Mouse (Mus musculus) lung, embryonic 14.5 days (tissue): ENCODE measurements around the gene Apol6. TPM values are rescaled to one million over a fixed set of nuclear protein-coding genes. Genes with fewer than 3 reads are reported as not detected.

Experiments
- ATAC-seq: fragments of 200-750 bp; cut with Nextera tagmentation; 2 replicates; pipeline ENCODE4 v1.8.0; 2017; ENCODE audit warnings: mild to moderate bottlenecking, moderate TSS enrichment, moderate library complexity; ENCODE audit not compliant: insufficient read depth
- DNase-seq: peaks from one replicate; pipeline ENCODE4 v3.0.0-alpha.2; 2015
- H3K27ac ChIP-seq: fragments of 300-500 bp; sonication (generic); 2 replicates; pipeline ENCODE4 v1.5.1; 2014; ENCODE audit warnings: low read depth, mild to moderate bottlenecking, moderate library complexity
- H3K27me3 ChIP-seq: fragments of 300-500 bp; sonication (generic); 2 replicates; pipeline ENCODE4 v1.6.1; 2014; ENCODE audit warnings: low read length, control low read depth; ENCODE audit not compliant: insufficient read depth
- H3K36me3 ChIP-seq: fragments of 300-500 bp; sonication (generic); 2 replicates; pipeline ENCODE4 v1.6.1; 2014; ENCODE audit warnings: control low read depth; ENCODE audit not compliant: insufficient read depth
- H3K4me1 ChIP-seq: fragments of 300-500 bp; sonication (generic); 2 replicates; pipeline ENCODE4 v1.6.1; 2014; ENCODE audit warnings: antibody characterized with exemption, control low read depth; ENCODE audit not compliant: insufficient read depth
- H3K4me2 ChIP-seq: fragments of 300-500 bp; sonication (generic); 2 replicates; pipeline ENCODE4 v1.6.1; 2014; ENCODE audit warnings: mild to moderate bottlenecking
- H3K4me3 ChIP-seq: fragments of 300-500 bp; sonication (generic); 2 replicates; pipeline ENCODE4 v1.5.1; 2014; ENCODE audit warnings: low read depth, low read length
- H3K9ac ChIP-seq: fragments of 300-500 bp; sonication (generic); 2 replicates; pipeline ENCODE4 v1.6.1; 2014
- H3K9me3 ChIP-seq: fragments of 300-500 bp; sonication (generic); 2 replicates; pipeline ENCODE4 v1.6.1; 2016; ENCODE audit warnings: low read depth, low read length, control low read depth
- CTCF ChIP-seq: IDR thresholded peaks from 2 replicates; pipeline ENCODE4 v1.5.1; 2016; ENCODE audit warnings: antibody characterized with exemption, low read depth
- WGBS: fragments of 180-500 bp; shearing (Covaris S2); extraction: QIAGEN DNeasy Blood & Tissue Kit; methylation state at CpG from one replicate; pipeline ENCODE4 v1.1.7; 2014; 5-methylcytosine and 5-hydroxymethylcytosine counted together
- polyA plus RNA-seq: library from polyadenylated mRNA; unstranded; fragments of >200 nt; fragmentation: Nextera tagmentation; extraction: Ambion mirVana; gene quantifications from 2 replicates; pipeline ENCODE4 v1.2.1, GENCODE M21; 2014

The Apol6 gene
- polyA plus RNA-seq, 1 experiment from 2014 or later = 0.09 TPM

DNA sequence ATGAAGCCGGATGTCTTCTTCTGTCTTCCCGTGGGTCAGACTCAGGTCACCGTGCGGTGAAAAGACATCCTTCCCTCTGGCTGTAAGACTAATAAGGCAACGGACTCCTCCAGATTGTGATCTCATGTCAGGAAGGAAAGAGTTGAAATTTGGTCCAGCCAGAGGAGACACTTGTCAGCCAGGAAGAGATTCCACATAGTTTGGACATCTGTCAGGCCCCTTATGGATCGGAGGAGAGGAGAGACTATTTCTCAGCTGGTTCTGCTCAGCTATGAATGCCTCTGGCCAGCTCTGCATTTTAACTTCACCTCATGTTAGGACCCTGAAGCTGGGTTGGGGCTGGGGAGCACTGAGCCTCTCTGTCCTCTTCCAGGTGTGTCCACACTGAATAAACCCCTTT lies 30.1 kb upstream of the Apol6 start:
- Histone ChIP-seq H3K9ac (no peak overlapping the region), H3K36me3 (no peaks in the 10 kb centered on the region), H3K27ac (peak overlapping the region; percentile 50), H3K9me3 (no peaks in the 10 kb centered on the region), H3K4me2 (peak overlapping the region; percentile 52), H3K4me1 (peaks cover 16% of the 10 kb centered on the region), H3K27me3 (no peaks in the 10 kb centered on the region), H3K4me3 (no peak overlapping the region)
- no peak; the same call in 1 of the 2 replicates for ATAC-seq
- no peak for TF ChIP-seq CTCF
- 24% methylated on average over 6 of the region's 6 CpGs for WGBS
- DNase-seq = peak; percentile 49

DNA sequence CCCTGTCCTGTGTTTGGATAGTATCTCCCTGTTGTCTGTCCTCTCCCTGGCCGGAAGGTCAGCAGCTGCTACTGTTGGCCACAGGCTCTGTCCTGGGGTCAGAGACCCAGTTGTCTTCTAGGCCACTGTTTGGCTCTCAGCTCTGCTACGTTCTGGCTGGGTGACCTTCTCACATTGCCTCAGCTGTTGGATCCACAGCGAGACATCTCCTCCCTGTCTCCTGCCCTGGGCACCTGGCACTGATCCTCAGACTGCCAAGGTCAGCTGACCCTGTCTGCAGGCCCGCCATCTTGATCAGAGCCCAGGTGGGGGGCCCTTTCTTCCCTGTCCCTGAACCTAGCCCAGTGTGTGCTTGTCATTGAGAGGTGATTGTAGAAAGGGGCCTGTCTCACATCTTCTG lies 29.5 kb upstream of the Apol6 start:
- TF ChIP-seq CTCF = no peak
- no peaks in the 10 kb centered on the region for H3K27me3 ChIP-seq
- ATAC-seq = no peak
- H3K27ac ChIP-seq = peak overlapping the region; percentile 50; the same call in 1 of the 2 replicates
- no peaks in the 10 kb centered on the region for H3K9me3 ChIP-seq
- no peak for DNase-seq
- H3K4me1 ChIP-seq = peaks cover 16% of the 10 kb centered on the region
- H3K4me2 ChIP-seq = no peak overlapping the region
- H3K4me3 ChIP-seq = no peak overlapping the region
- no peaks in the 10 kb centered on the region for H3K36me3 ChIP-seq
- no peak overlapping the region for H3K9ac ChIP-seq
- 59% methylated on average over 4 of the region's 4 CpGs for WGBS

DNA sequence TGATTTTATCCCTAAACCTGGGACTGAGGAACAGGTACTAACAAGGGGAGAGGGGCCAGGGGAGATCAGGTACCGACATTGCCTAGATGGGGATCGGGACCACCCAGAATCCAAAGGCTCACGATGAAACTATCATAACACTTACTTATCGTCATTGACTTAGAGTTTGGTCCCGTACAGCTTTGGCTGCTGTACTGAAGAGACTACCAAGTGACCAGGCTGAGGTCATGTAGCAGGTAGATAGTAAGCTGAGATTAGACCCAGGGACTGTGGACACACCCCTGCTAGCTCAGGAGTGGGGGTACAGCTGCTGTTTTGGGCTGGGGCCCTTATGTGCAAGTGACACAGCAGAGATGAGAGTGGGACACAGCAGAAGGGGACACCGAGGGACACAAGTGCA lies 28.0 kb upstream of the Apol6 start:
- Histone ChIP-seq H3K9me3 (no peaks in the 10 kb centered on the region), H3K4me3 (no peak overlapping the region), H3K27ac (no peak overlapping the region), H3K4me1 (peaks cover 16% of the 10 kb centered on the region), H3K9ac (no peak overlapping the region), H3K27me3 (no peaks in the 10 kb centered on the region), H3K4me2 (no peak overlapping the region), H3K36me3 (no peaks in the 10 kb centered on the region)
- WGBS = 86% methylated on average over 6 of the region's 6 CpGs
- DNase-seq (no peak), ATAC-seq (no peak)
- TF ChIP-seq CTCF = no peak

DNA sequence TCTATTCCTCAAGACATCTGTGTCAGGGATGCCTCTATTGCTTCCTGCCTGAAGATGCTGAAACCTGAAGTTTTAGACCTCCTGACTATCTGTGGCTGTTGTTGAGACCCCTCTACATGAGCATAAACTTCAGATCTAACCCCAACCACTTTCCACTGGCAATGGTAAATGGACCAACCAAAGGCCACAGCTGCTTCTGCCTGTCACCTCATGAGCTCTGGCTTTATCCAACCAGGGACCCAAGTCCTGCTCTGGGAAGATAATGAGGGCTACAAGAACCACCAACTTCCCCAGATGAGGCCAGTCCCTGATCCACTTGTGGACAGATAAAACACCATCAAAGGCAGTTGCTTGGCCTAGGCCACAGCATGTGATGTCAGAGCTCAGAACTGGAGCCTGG lies 26.6 kb upstream of the Apol6 start:
- no peak for TF ChIP-seq CTCF
- no peaks in the 10 kb centered on the region for H3K27me3 ChIP-seq
- no peaks in the 10 kb centered on the region for H3K9me3 ChIP-seq
- H3K4me3 ChIP-seq = no peak overlapping the region
- H3K4me2 ChIP-seq = no peak overlapping the region
- H3K27ac ChIP-seq = no peak overlapping the region
- H3K4me1 ChIP-seq = peaks cover 16% of the 10 kb centered on the region
- H3K9ac ChIP-seq = no peak overlapping the region
- ATAC-seq = no peak
- H3K36me3 ChIP-seq = no peaks in the 10 kb centered on the region
- DNase-seq = no peak

DNA sequence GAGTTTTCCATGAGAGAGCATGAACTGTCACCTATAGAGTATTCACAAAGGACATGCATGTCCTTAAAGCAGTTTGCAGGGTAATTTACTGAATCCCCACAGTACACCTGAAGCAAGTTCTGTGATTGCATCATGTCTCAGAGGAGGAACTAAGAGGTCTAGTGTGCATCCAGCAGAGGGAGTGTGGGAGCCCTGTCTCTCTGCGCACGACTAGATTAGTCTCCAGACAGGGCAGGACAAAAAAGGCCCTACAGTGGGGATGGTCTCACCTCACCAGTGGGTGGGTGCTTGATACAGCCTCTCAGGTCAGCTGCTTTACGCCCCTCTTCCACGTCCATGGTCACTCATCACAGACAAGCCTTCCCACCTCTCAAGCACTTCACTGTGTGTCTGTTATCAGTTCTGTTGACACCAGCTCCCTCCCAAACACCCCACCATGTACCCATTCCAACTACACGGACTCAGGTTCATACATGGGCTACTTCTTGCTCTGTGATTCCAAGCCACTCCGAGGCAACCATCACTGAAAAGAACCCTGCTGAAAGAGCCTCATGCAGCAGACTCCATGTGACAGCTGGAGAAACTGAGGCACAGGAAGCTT lies 25.7 kb upstream of the Apol6 start:
- Histone ChIP-seq H3K9ac (no peak overlapping the region), H3K27ac (no peak overlapping the region), H3K4me1 (peaks cover 12% of the 10 kb centered on the region), H3K36me3 (no peaks in the 10 kb centered on the region), H3K9me3 (no peaks in the 10 kb centered on the region), H3K4me3 (no peak overlapping the region), H3K27me3 (no peaks in the 10 kb centered on the region), H3K4me2 (no peak overlapping the region)
- ATAC-seq (no peak), DNase-seq (peak; percentile 41)
- peak; percentile 62 for TF ChIP-seq CTCF
- 46% methylated on average over 6 of the region's 6 CpGs for WGBS

DNA sequence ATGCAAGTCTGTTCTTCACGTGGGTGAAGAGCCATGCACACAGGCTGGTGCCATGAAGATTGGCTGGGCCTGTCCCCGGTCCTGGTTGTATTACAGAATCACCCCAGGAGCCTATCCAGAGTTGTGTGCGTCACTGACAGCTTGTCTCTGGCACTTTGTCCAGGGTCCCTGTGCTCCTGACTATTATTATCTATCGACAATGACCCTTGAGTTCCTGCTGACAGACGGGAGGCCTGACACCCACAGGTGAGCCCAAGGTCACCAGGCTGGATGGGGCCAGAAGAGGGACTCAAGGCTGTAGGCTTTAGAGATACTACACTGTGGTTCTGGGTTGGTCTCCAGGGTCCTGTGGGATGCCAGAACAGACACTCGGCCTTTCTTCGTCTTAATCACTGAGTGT lies 25.0 kb upstream of the Apol6 start:
- Histone ChIP-seq H3K4me1 (peaks cover 5% of the 10 kb centered on the region), H3K4me2 (no peak overlapping the region), H3K4me3 (no peak overlapping the region), H3K27ac (no peak overlapping the region), H3K9me3 (no peaks in the 10 kb centered on the region), H3K9ac (no peak overlapping the region), H3K27me3 (no peaks in the 10 kb centered on the region), H3K36me3 (no peaks in the 10 kb centered on the region)
- 49% methylated on average over 7 of the region's 7 CpGs for WGBS
- DNase-seq = no peak
- TF ChIP-seq CTCF = no peak
- no peak for ATAC-seq

DNA sequence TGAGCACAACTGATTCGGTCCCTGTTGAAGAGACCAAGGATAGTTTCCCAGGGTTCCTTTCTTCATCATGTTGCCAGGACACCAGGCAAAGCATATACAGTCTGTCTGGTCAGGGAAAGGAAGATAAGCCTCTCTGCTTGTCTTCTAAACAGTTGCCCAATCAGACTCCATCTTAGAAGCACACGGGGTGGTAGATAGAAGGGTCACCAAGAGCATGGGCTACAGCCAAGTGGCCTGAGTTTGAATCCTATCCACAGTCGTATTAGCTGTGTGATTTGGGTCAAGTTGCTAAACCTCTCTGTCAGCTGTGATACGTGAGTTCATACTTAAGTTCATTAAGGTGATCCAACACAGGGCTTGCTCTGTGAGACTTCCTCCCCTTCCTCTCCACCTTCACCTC lies 24.4 kb upstream of the Apol6 start:
- Histone ChIP-seq H3K36me3 (no peaks in the 10 kb centered on the region), H3K27me3 (no peaks in the 10 kb centered on the region), H3K4me3 (no peak overlapping the region), H3K27ac (no peak overlapping the region), H3K9ac (no peak overlapping the region), H3K4me1 (no peaks in the 10 kb centered on the region), H3K4me2 (no peak overlapping the region), H3K9me3 (no peaks in the 10 kb centered on the region)
- ATAC-seq (no peak), DNase-seq (no peak)
- TF ChIP-seq CTCF = no peak
- 64% methylated on average over 4 of the region's 4 CpGs for WGBS

DNA sequence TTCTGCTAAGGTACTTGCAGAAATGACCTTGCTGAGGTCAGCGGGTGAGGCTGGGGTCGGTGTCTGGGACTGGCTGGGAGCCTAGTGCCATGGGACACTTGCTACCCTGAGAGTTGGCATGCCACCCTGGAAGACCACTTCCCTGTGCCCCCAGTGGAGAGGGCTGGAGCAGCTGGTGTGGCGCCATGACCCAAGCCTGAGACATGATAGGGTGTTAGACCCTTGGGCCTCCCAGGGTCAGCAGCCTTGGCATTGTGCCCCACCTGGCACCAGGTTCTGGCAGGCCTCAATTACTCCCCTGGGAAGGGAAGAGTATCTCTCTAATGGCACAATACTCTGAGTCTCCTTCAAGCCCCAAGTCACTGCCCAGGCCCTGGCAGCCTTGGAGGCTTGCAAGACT lies 23.5 kb upstream of the Apol6 start:
- DNase-seq = no peak
- ATAC-seq = no peak
- Histone ChIP-seq H3K4me1 (no peaks in the 10 kb centered on the region), H3K9ac (no peak overlapping the region), H3K4me3 (no peak overlapping the region), H3K9me3 (no peaks in the 10 kb centered on the region), H3K27ac (no peak overlapping the region), H3K27me3 (no peaks in the 10 kb centered on the region), H3K36me3 (no peaks in the 10 kb centered on the region), H3K4me2 (no peak overlapping the region)
- 80% methylated on average over 3 of the region's 3 CpGs for WGBS
- no peak for TF ChIP-seq CTCF
